Mouse (Mus musculus): ENCODE data around the gene Cabin1.

DNA sequence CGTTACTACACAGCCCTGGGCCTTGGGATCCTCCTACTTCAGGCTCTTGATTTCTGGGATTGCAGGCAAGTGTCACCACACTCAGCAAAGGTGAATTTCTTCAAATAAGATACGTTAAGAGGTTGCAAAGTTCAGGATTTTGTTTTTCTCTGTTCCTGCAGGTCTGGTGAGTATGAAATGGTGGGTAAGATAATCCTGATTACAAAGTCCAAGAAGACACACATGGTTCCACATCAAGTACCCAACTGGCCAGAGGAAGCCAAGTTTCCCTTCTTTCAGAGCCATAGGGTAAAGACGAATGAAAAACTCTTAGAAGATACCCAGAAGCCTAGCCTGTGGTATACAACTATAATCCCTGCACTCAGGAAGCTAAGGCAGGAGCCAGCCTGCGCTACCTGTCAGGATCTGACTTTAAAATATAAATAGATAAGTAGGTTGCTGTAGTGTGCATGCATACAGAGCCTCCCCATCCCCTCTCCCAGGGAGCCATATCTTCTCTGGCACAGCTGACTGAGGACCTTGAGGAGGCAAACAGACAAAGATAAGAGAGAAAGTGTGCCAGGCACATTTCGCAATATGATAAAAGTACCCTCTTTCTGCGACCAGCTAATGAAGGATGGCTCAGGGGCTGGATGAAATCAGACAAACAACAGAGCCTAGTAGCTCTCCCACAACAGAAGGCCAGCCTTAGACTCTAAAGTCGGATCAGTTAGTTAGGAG, 58.3 kb downstream of the Cabin1 start:
- TF ChIP-seq CTCF (IDR thresholded peaks at IDR 0.05; ENCODE audit: control insufficient read depth, insufficient read depth, insufficient replicate concordance, low read depth, low read length) (no peak), POLR2A (IDR thresholded peaks at IDR 0.05; ENCODE audit: control insufficient read depth, low read depth, low read length) (no peak)
